Mouse (Mus musculus): ENCODE measurements at regions not wholly inside any gene's neighbourhood (a gene's known extent, or its start where the extent isn't known, plus 50 kb on each side); places are given as distances from the start of the nearest gene placed in this dataset.

- TF ChIP-seq MYOG (IDR thresholded peaks at IDR 0.05; ENCODE audit: control insufficient read depth, extremely low read depth, insufficient read length) (no peak), USF1 (IDR thresholded peaks at IDR 0.05; ENCODE audit: low read depth) (no peak), CTCF (IDR thresholded peaks at IDR 0.05; ENCODE audit: control insufficient read depth, insufficient read depth, insufficient read length) (no peak), CEBPB (IDR thresholded peaks at IDR 0.05; ENCODE audit: low read depth) (no peak), MAX (IDR thresholded peaks at IDR 0.05) (no peak), FOSL1 (IDR thresholded peaks at IDR 0.05; ENCODE audit: insufficient read depth, low read length, poor library complexity, severe bottlenecking) (no peak), MYOD1 (IDR thresholded peaks at IDR 0.05; ENCODE audit: control insufficient read depth, insufficient read length, low read depth) (no peak)
- H3K27me3 ChIP-seq (ENCODE audit: control insufficient read depth, insufficient read depth, insufficient read length), result no peaks in the 10 kb centered on the region
- H3K79me3 ChIP-seq (ENCODE audit: low read depth), result no peaks in the 10 kb centered on the region
- H3K4me3 ChIP-seq (ENCODE audit: insufficient read depth, poor library complexity, severe bottlenecking), result no peak overlapping the region
- no peak overlapping the region for H3ac ChIP-seq (ENCODE audit: control insufficient read depth, insufficient read length, low read depth)
- no peaks in the 10 kb centered on the region for H3K79me2 ChIP-seq (ENCODE audit: control insufficient read depth, insufficient read depth)
- no peaks in the 10 kb centered on the region for H3K36me3 ChIP-seq (ENCODE audit: control insufficient read depth, insufficient read depth)
Measured at GRCm38 (mm10) chr16:9498301-9498700, 497.1 kb downstream of the Grin2a start.

- TF ChIP-seq MYOG (IDR thresholded peaks at IDR 0.05; ENCODE audit: control insufficient read depth, extremely low read depth, insufficient read length), result no peak
- TF ChIP-seq FOSL1 (IDR thresholded peaks at IDR 0.05; ENCODE audit: insufficient read depth, low read length, poor library complexity, severe bottlenecking), result no peak
- TF ChIP-seq MAX (IDR thresholded peaks at IDR 0.05), result no peak
- TF ChIP-seq USF1 (IDR thresholded peaks at IDR 0.05; ENCODE audit: low read depth), result no peak
- no peak for TF ChIP-seq CEBPB (IDR thresholded peaks at IDR 0.05; ENCODE audit: low read depth)
- TF ChIP-seq CTCF (IDR thresholded peaks at IDR 0.05; ENCODE audit: control insufficient read depth, insufficient read depth, insufficient read length), result no peak
- no peaks in the 10 kb centered on the region for H3K27me3 ChIP-seq (ENCODE audit: control insufficient read depth, insufficient read depth, insufficient read length)
Measured at GRCm38 (mm10) chr16:9501713-9502112, 493.6 kb downstream of the Grin2a start.

DNA sequence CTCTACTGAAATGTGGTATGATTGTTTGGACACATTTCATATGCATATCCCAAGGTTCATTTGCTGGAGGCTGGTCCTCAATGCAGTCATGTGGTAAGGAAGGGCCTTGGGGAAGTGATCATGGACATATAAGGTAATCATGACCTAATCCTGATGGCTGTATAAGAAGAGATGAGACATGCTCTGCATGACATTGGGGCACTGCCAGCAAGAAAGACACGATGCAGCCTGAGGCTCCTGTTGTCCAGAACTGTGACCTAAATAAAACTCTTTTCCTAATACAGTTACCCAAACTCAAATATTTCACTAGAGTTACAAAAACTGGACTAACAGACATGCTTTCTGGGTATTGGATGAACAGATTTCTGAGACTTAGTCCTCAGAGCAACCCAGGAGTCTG is 485.7 kb downstream of the Grin2a start:
- H3K27me3 ChIP-seq (ENCODE audit: control insufficient read depth, insufficient read depth, insufficient read length), result no peaks in the 10 kb centered on the region

More at GRCm38 (mm10) chr16:9501713-9502112, 493.6 kb downstream of the Grin2a start:
- H3K79me2 ChIP-seq (ENCODE audit: control insufficient read depth, insufficient read depth), result no peaks in the 10 kb centered on the region
- no peak overlapping the region for H3ac ChIP-seq (ENCODE audit: control insufficient read depth, insufficient read length, low read depth)
- no peak overlapping the region for H3K4me3 ChIP-seq (ENCODE audit: insufficient read depth, poor library complexity, severe bottlenecking)
- no peaks in the 10 kb centered on the region for H3K79me3 ChIP-seq (ENCODE audit: low read depth)
- no peaks in the 10 kb centered on the region for H3K36me3 ChIP-seq (ENCODE audit: control insufficient read depth, insufficient read depth)

GRCm38 (mm10) chr16:9514538-9514937 is 480.8 kb downstream of the Grin2a start:
- H3K4me3 ChIP-seq (ENCODE audit: insufficient read depth, poor library complexity, severe bottlenecking), result no peak overlapping the region
- H3K36me3 ChIP-seq (ENCODE audit: control insufficient read depth, insufficient read depth), result no peaks in the 10 kb centered on the region
- no peak for TF ChIP-seq CEBPB (IDR thresholded peaks at IDR 0.05; ENCODE audit: low read depth)
- TF ChIP-seq MYOG (IDR thresholded peaks at IDR 0.05; ENCODE audit: control insufficient read depth, extremely low read depth, insufficient read length), result no peak
- no peak for TF ChIP-seq CTCF (IDR thresholded peaks at IDR 0.05; ENCODE audit: control insufficient read depth, insufficient read depth, insufficient read length)
- no peak for TF ChIP-seq USF1 (IDR thresholded peaks at IDR 0.05; ENCODE audit: low read depth)
- no peak for TF ChIP-seq FOSL1 (IDR thresholded peaks at IDR 0.05; ENCODE audit: insufficient read depth, low read length, poor library complexity, severe bottlenecking)
- no peak for TF ChIP-seq MYOD1 (IDR thresholded peaks at IDR 0.05; ENCODE audit: control insufficient read depth, insufficient read length, low read depth)
- no peak for TF ChIP-seq MAX (IDR thresholded peaks at IDR 0.05)
- H3ac ChIP-seq (ENCODE audit: control insufficient read depth, insufficient read length, low read depth), result no peak overlapping the region
- no peaks in the 10 kb centered on the region for H3K79me2 ChIP-seq (ENCODE audit: control insufficient read depth, insufficient read depth)
- H3K79me3 ChIP-seq (ENCODE audit: low read depth), result no peaks in the 10 kb centered on the region
- H3K27me3 ChIP-seq (ENCODE audit: control insufficient read depth, insufficient read depth, insufficient read length), result no peaks in the 10 kb centered on the region

More for the DNA sequence above, 485.7 kb downstream of the Grin2a start:
- H3K36me3 ChIP-seq (ENCODE audit: control insufficient read depth, insufficient read depth), result no peaks in the 10 kb centered on the region
- no peak overlapping the region for H3K4me3 ChIP-seq (ENCODE audit: insufficient read depth, poor library complexity, severe bottlenecking)
- no peak for TF ChIP-seq CEBPB (IDR thresholded peaks at IDR 0.05; ENCODE audit: low read depth)
- TF ChIP-seq FOSL1 (IDR thresholded peaks at IDR 0.05; ENCODE audit: insufficient read depth, low read length, poor library complexity, severe bottlenecking), result no peak
- no peak for TF ChIP-seq MYOD1 (IDR thresholded peaks at IDR 0.05; ENCODE audit: control insufficient read depth, insufficient read length, low read depth)
- TF ChIP-seq MAX (IDR thresholded peaks at IDR 0.05), result no peak
- TF ChIP-seq CTCF (IDR thresholded peaks at IDR 0.05; ENCODE audit: control insufficient read depth, insufficient read depth, insufficient read length), result no peak
- no peak for TF ChIP-seq MYOG (IDR thresholded peaks at IDR 0.05; ENCODE audit: control insufficient read depth, extremely low read depth, insufficient read length)
- TF ChIP-seq USF1 (IDR thresholded peaks at IDR 0.05; ENCODE audit: low read depth), result no peak
- no peaks in the 10 kb centered on the region for H3K79me2 ChIP-seq (ENCODE audit: control insufficient read depth, insufficient read depth)
- H3ac ChIP-seq (ENCODE audit: control insufficient read depth, insufficient read length, low read depth), result no peak overlapping the region
- no peaks in the 10 kb centered on the region for H3K79me3 ChIP-seq (ENCODE audit: low read depth)

All from C2C12 (cell line).